Mouse (Mus musculus): ENCODE results near the gene Acads. TPM values are rescaled to one million over a fixed set of nuclear protein-coding genes. Genes with fewer than 3 reads are reported as not detected.
"Not testable (repeated sequence)": the region's sequence is repeated elsewhere in the genome, so short reads cannot be mapped to it uniquely, and the experiment has no call there.

The Acads gene
- polyA plus RNA-seq, 1 experiment from 2014 or later: 27.7 TPM

- peak overlapping the region; percentile 58 for H3K4me2 ChIP-seq (ENCODE audit: low read depth, low read length)
- H3K9ac ChIP-seq (replicated peaks; ENCODE audit: low read length): peak overlapping the region; percentile 47; the same call in 1 of the 2 replicates
- no peaks in the 10 kb centered on the region for H3K27me3 ChIP-seq (ENCODE audit: control insufficient read depth, insufficient read depth, low read length)
- DNase-seq (ENCODE audit: low spot score): no peak
- ATAC-seq (replicated peaks; ENCODE audit: insufficient number of reproducible peaks, low FRiP score, low TSS enrichment, low read depth): no peak
- WGBS: 73% methylated on average over 13 of the region's 13 CpGs
- H3K4me3 ChIP-seq (ENCODE audit: low read depth, low read length): no peak overlapping the region
- H3K4me1 ChIP-seq (ENCODE audit: control insufficient read depth, insufficient read depth, low read length): peaks cover 4% of the 10 kb centered on the region
- no peak overlapping the region for H3K27ac ChIP-seq (replicated peaks; ENCODE audit: low read depth, low read length)
- no peaks in the 10 kb centered on the region for H3K9me3 ChIP-seq (replicated peaks; ENCODE audit: control insufficient read depth, low read length)
- H3K36me3 ChIP-seq (replicated peaks; ENCODE audit: control insufficient read depth, insufficient read depth, low read depth, low read length): peaks cover 4% of the 10 kb centered on the region
Observed at GRCm38 (mm10) chr5:115155156-115155631, 36.0 kb upstream of the Acads start.

- no peaks in the 10 kb centered on the region for H3K9me3 ChIP-seq (replicated peaks; ENCODE audit: control insufficient read depth, low read length)
- no peaks in the 10 kb centered on the region for H3K27me3 ChIP-seq (ENCODE audit: control insufficient read depth, insufficient read depth, low read length)
- peaks cover 14% of the 10 kb centered on the region for H3K36me3 ChIP-seq (replicated peaks; ENCODE audit: control insufficient read depth, insufficient read depth, low read depth, low read length)
- H3K4me1 ChIP-seq (ENCODE audit: control insufficient read depth, insufficient read depth, low read length): peaks cover 4% of the 10 kb centered on the region
- H3K4me3 ChIP-seq (ENCODE audit: low read depth, low read length): no peak overlapping the region
- H3K9ac ChIP-seq (replicated peaks; ENCODE audit: low read length): peak overlapping the region; percentile 43
- ATAC-seq (replicated peaks; ENCODE audit: insufficient number of reproducible peaks, low FRiP score, low TSS enrichment, low read depth) (no peak), DNase-seq (ENCODE audit: low spot score) (peak; percentile 39)
- 28% methylated on average over 8 of the region's 8 CpGs for WGBS
- H3K4me2 ChIP-seq (ENCODE audit: low read depth, low read length): peak overlapping the region; percentile 20
- peak overlapping the region; percentile 67 for H3K27ac ChIP-seq (replicated peaks; ENCODE audit: low read depth, low read length)
Observed at GRCm38 (mm10) chr5:115152132-115152956, 33.2 kb upstream of the Acads start.

- no peak overlapping the region for H3K4me3 ChIP-seq (ENCODE audit: low read depth, low read length)
- no peak overlapping the region for H3K9ac ChIP-seq (replicated peaks; ENCODE audit: low read length)
- no peaks in the 10 kb centered on the region for H3K27me3 ChIP-seq (ENCODE audit: control insufficient read depth, insufficient read depth, low read length)
- no peaks in the 10 kb centered on the region for H3K9me3 ChIP-seq (replicated peaks; ENCODE audit: control insufficient read depth, low read length)
- H3K27ac ChIP-seq (replicated peaks; ENCODE audit: low read depth, low read length): no peak overlapping the region
- 91% methylated on average over 13 of the region's 13 CpGs for WGBS
- DNase-seq (ENCODE audit: low spot score) (no peak), ATAC-seq (replicated peaks; ENCODE audit: insufficient number of reproducible peaks, low FRiP score, low TSS enrichment, low read depth) (no peak)
- peaks cover 4% of the 10 kb centered on the region for H3K4me1 ChIP-seq (ENCODE audit: control insufficient read depth, insufficient read depth, low read length)
- peaks cover 14% of the 10 kb centered on the region for H3K36me3 ChIP-seq (replicated peaks; ENCODE audit: control insufficient read depth, insufficient read depth, low read depth, low read length)
- no peak overlapping the region for H3K4me2 ChIP-seq (ENCODE audit: low read depth, low read length)
Observed at GRCm38 (mm10) chr5:115151457-115151856, 32.3 kb upstream of the Acads start.

- 82% methylated on average over 5 of the region's 5 CpGs for WGBS
- Histone ChIP-seq H3K9me3 (replicated peaks; ENCODE audit: control insufficient read depth, low read length) (no peaks in the 10 kb centered on the region), H3K4me3 (ENCODE audit: low read depth, low read length) (no peak overlapping the region), H3K36me3 (replicated peaks; ENCODE audit: control insufficient read depth, insufficient read depth, low read depth, low read length) (peaks cover 14% of the 10 kb centered on the region), H3K4me2 (ENCODE audit: low read depth, low read length) (no peak overlapping the region), H3K4me1 (ENCODE audit: control insufficient read depth, insufficient read depth, low read length) (peaks cover 4% of the 10 kb centered on the region), H3K27me3 (ENCODE audit: control insufficient read depth, insufficient read depth, low read length) (no peaks in the 10 kb centered on the region), H3K27ac (replicated peaks; ENCODE audit: low read depth, low read length) (no peak overlapping the region), H3K9ac (replicated peaks; ENCODE audit: low read length) (no peak overlapping the region)
- no peak for ATAC-seq (replicated peaks; ENCODE audit: insufficient number of reproducible peaks, low FRiP score, low TSS enrichment, low read depth)
- no peak for DNase-seq (ENCODE audit: low spot score)
Observed at GRCm38 (mm10) chr5:115150991-115151390, 31.8 kb upstream of the Acads start.

- Histone ChIP-seq H3K27ac (replicated peaks; ENCODE audit: low read depth, low read length) (no peak overlapping the region), H3K4me3 (ENCODE audit: low read depth, low read length) (no peak overlapping the region), H3K36me3 (replicated peaks; ENCODE audit: control insufficient read depth, insufficient read depth, low read depth, low read length) (peaks cover 14% of the 10 kb centered on the region), H3K9me3 (replicated peaks; ENCODE audit: control insufficient read depth, low read length) (no peaks in the 10 kb centered on the region), H3K4me2 (ENCODE audit: low read depth, low read length) (no peak overlapping the region), H3K4me1 (ENCODE audit: control insufficient read depth, insufficient read depth, low read length) (peaks cover 4% of the 10 kb centered on the region), H3K27me3 (ENCODE audit: control insufficient read depth, insufficient read depth, low read length) (no peaks in the 10 kb centered on the region), H3K9ac (replicated peaks; ENCODE audit: low read length) (no peak overlapping the region)
- DNase-seq (ENCODE audit: low spot score) (no peak), ATAC-seq (replicated peaks; ENCODE audit: insufficient number of reproducible peaks, low FRiP score, low TSS enrichment, low read depth) (no peak)
- 95% methylated on average over 14 of the region's 14 CpGs for WGBS
Observed at GRCm38 (mm10) chr5:115149675-115150459, 30.7 kb upstream of the Acads start.

- H3K36me3 ChIP-seq (replicated peaks; ENCODE audit: control insufficient read depth, insufficient read depth, low read depth, low read length): peaks cover 14% of the 10 kb centered on the region
- not testable (repeated sequence) for H3K9ac ChIP-seq (replicated peaks; ENCODE audit: low read length); ATAC-seq (replicated peaks; ENCODE audit: insufficient number of reproducible peaks, low FRiP score, low TSS enrichment, low read depth); H3K4me2 ChIP-seq (ENCODE audit: low read depth, low read length); H3K9me3 ChIP-seq (replicated peaks; ENCODE audit: control insufficient read depth, low read length); DNase-seq (ENCODE audit: low spot score); H3K27me3 ChIP-seq (ENCODE audit: control insufficient read depth, insufficient read depth, low read length); H3K4me1 ChIP-seq (ENCODE audit: control insufficient read depth, insufficient read depth, low read length); H3K27ac ChIP-seq (replicated peaks; ENCODE audit: low read depth, low read length); H3K4me3 ChIP-seq (ENCODE audit: low read depth, low read length)
- no CpG with 5 or more reads among the region's 1 CpGs for WGBS
Observed at GRCm38 (mm10) chr5:115148872-115149271, 29.7 kb upstream of the Acads start.

GRCm38 (mm10) chr5:115148378-115148777, 29.2 kb upstream of the Acads start:
- Histone ChIP-seq H3K4me1 (ENCODE audit: control insufficient read depth, insufficient read depth, low read length) (peaks cover 2% of the 10 kb centered on the region), H3K36me3 (replicated peaks; ENCODE audit: control insufficient read depth, insufficient read depth, low read depth, low read length) (peaks cover 14% of the 10 kb centered on the region), H3K4me3 (ENCODE audit: low read depth, low read length) (no peak overlapping the region), H3K9me3 (replicated peaks; ENCODE audit: control insufficient read depth, low read length) (no peaks in the 10 kb centered on the region), H3K9ac (replicated peaks; ENCODE audit: low read length) (no peak overlapping the region), H3K27ac (replicated peaks; ENCODE audit: low read depth, low read length) (no peak overlapping the region), H3K27me3 (ENCODE audit: control insufficient read depth, insufficient read depth, low read length) (no peaks in the 10 kb centered on the region), H3K4me2 (ENCODE audit: low read depth, low read length) (no peak overlapping the region)
- 95% methylated on average over 8 of the region's 8 CpGs for WGBS
- no peak for DNase-seq (ENCODE audit: low spot score)
- ATAC-seq (replicated peaks; ENCODE audit: insufficient number of reproducible peaks, low FRiP score, low TSS enrichment, low read depth): no peak

- H3K27ac ChIP-seq (replicated peaks; ENCODE audit: low read depth, low read length): no peak overlapping the region
- no peak for ATAC-seq (replicated peaks; ENCODE audit: insufficient number of reproducible peaks, low FRiP score, low TSS enrichment, low read depth)
- peaks cover 14% of the 10 kb centered on the region for H3K36me3 ChIP-seq (replicated peaks; ENCODE audit: control insufficient read depth, insufficient read depth, low read depth, low read length)
- no peak for DNase-seq (ENCODE audit: low spot score)
- H3K9me3 ChIP-seq (replicated peaks; ENCODE audit: control insufficient read depth, low read length): no peaks in the 10 kb centered on the region
- H3K4me1 ChIP-seq (ENCODE audit: control insufficient read depth, insufficient read depth, low read length): no peaks in the 10 kb centered on the region; the same call in 1 of the 2 replicates
- no peaks in the 10 kb centered on the region for H3K27me3 ChIP-seq (ENCODE audit: control insufficient read depth, insufficient read depth, low read length)
- WGBS: 79% methylated on average over 3 of the region's 3 CpGs
- H3K4me2 ChIP-seq (ENCODE audit: low read depth, low read length): no peak overlapping the region
- H3K9ac ChIP-seq (replicated peaks; ENCODE audit: low read length): no peak overlapping the region
- H3K4me3 ChIP-seq (ENCODE audit: low read depth, low read length): no peak overlapping the region
Observed at GRCm38 (mm10) chr5:115147388-115147787, 28.2 kb upstream of the Acads start.
